Mouse (Mus musculus) kidney, adult 2 months (tissue): ENCODE measurements around the gene Arf1. TPM values are rescaled to one million over a fixed set of nuclear protein-coding genes. Genes with fewer than 3 reads are reported as not detected.

Experiments used
- DNase-seq: peaks from one replicate; pipeline ENCODE4 v3.0.0; 2021
- H3K27ac ChIP-seq: fragments of 200-500 bp; 2 replicates; pipeline ENCODE4 v1.5.1; 2012; ENCODE audit warnings: low read depth, low read length, control low read depth, inconsistent platforms; ENCODE audit not compliant: insufficient read depth
- H3K27me3 ChIP-seq: fragments of 200-500 bp; replicated peaks from 2 replicates; pipeline ENCODE4 v1.6.1; 2012; ENCODE audit warnings: mild to moderate bottlenecking, moderate library complexity, low read length, inconsistent platforms; ENCODE audit not compliant: control insufficient read depth, insufficient read depth
- H3K36me3 ChIP-seq: fragments of 200-500 bp; 2 replicates; pipeline ENCODE4 v1.6.1; 2012; ENCODE audit warnings: mild to moderate bottlenecking, moderate library complexity, low read length, inconsistent platforms; ENCODE audit not compliant: control insufficient read depth, insufficient read depth
- H3K4me1 ChIP-seq: fragments of 200-500 bp; 2 replicates; pipeline ENCODE4 v1.6.1; 2011; ENCODE audit warnings: low read length; ENCODE audit not compliant: control insufficient read depth, insufficient read depth
- H3K4me3 ChIP-seq: fragments of 200-500 bp; 2 replicates; pipeline ENCODE4 v1.5.1; 2011; ENCODE audit warnings: mild to moderate bottlenecking, low read depth, low read length, control low read depth; ENCODE audit not compliant: insufficient read depth
- CTCF ChIP-seq: fragments of 200-500 bp; conservative IDR thresholded peaks from 2 replicates; pipeline ENCODE4 v1.5.1; 2011; ENCODE audit warnings: low read depth, mild to moderate bottlenecking, control low read depth, low read length, moderate library complexity, mixed read lengths; ENCODE audit not compliant: insufficient read depth, insufficient read length
- POLR2A ChIP-seq: fragments of 200-500 bp; IDR thresholded peaks from one replicate; pipeline ENCODE4 v1.6.1; 2011; ENCODE audit warnings: low read depth, low read length, control low read depth
- WGBS: fragments of 180-500 bp; shearing (Covaris S2); methylation state at CpG from one replicate; pipeline ENCODE4 v1.1.7; 2018; 5-methylcytosine and 5-hydroxymethylcytosine counted together
- polyA plus RNA-seq: library from polyadenylated mRNA; depleted of rRNA; stranded (reverse); fragments of >200 nt; gene quantifications from 2 replicates; pipeline ENCODE4 v1.2.3, GENCODE M21; 2012; rRNA removed

Arf1 gene
- polyA plus RNA-seq: 490 and 503 TPM in 2 replicates

- TF ChIP-seq POLR2A (peak; percentile 38), CTCF (no peak)
- Histone ChIP-seq H3K27me3 (no peaks in the 10 kb centered on the region), H3K4me3 (peak within 1 kb of the TSS; percentile 99), H3K27ac (peak within 1 kb of the TSS; percentile 98), H3K4me1 (peaks cover 29% of the 10 kb centered on the region), H3K36me3 (no peaks in the 10 kb centered on the region)
- WGBS: 6% methylated on average over 59 of the region's 59 CpGs
- peak; percentile 99 for DNase-seq
Observed at GRCm38 (mm10) chr11:59228122-59228953, at the start of gene Arf1. Gene Arf1, minus strand, starts transcription at chr11:59228270.

GRCm38 (mm10) chr11:59276877-59277276 lies 48.8 kb upstream of the Arf1 start:
- 30% methylated on average over 2 of the region's 2 CpGs for WGBS
- Histone ChIP-seq H3K4me1 (no peaks in the 10 kb centered on the region), H3K27me3 (no peaks in the 10 kb centered on the region), H3K27ac (no peak overlapping the region), H3K36me3 (no peaks in the 10 kb centered on the region), H3K4me3 (no peak overlapping the region)
- peak; percentile 29 for DNase-seq
- no peak for TF ChIP-seq POLR2A
- no peak for TF ChIP-seq CTCF

GRCm38 (mm10) chr11:59274184-59274583 lies 46.1 kb upstream of the Arf1 start:
- WGBS: 88% methylated on average over 3 of the region's 3 CpGs
- Histone ChIP-seq H3K36me3 (no peaks in the 10 kb centered on the region), H3K4me3 (no peak overlapping the region), H3K27ac (no peak overlapping the region), H3K4me1 (no peaks in the 10 kb centered on the region), H3K27me3 (no peaks in the 10 kb centered on the region)
- TF ChIP-seq POLR2A (no peak), CTCF (no peak)
- DNase-seq: no peak

GRCm38 (mm10) chr11:59266727-59267126 lies 38.7 kb upstream of the Arf1 start:
- 46% methylated on average over 6 of the region's 6 CpGs for WGBS
- no peak for TF ChIP-seq CTCF
- no peak for TF ChIP-seq POLR2A
- no peak for DNase-seq
- Histone ChIP-seq H3K4me3 (no peak overlapping the region), H3K36me3 (no peaks in the 10 kb centered on the region), H3K27ac (no peak overlapping the region), H3K4me1 (no peaks in the 10 kb centered on the region), H3K27me3 (no peaks in the 10 kb centered on the region)

- WGBS: 66% methylated on average over 8 of the region's 8 CpGs
- Histone ChIP-seq H3K4me3 (no peak overlapping the region), H3K27ac (no peak overlapping the region), H3K4me1 (no peaks in the 10 kb centered on the region), H3K27me3 (no peaks in the 10 kb centered on the region), H3K36me3 (no peaks in the 10 kb centered on the region)
- no peak for DNase-seq
- TF ChIP-seq CTCF (no peak), POLR2A (no peak)
Observed at GRCm38 (mm10) chr11:59265154-59265813, 37.2 kb upstream of the Arf1 start.

GRCm38 (mm10) chr11:59264593-59264992 lies 36.5 kb upstream of the Arf1 start:
- H3K36me3 ChIP-seq: no peaks in the 10 kb centered on the region
- DNase-seq: no peak
- no peak for TF ChIP-seq CTCF
- H3K27me3 ChIP-seq: no peaks in the 10 kb centered on the region
- 0 out of 2 replicates have a peak overlapping the region, but pooled peaks have one; percentile 14 for H3K4me3 ChIP-seq
- no peak overlapping the region for H3K27ac ChIP-seq
- H3K4me1 ChIP-seq: no peaks in the 10 kb centered on the region
- 24% methylated on average over 8 of the region's 8 CpGs for WGBS
